ENCODE assay signal across 7 mouse cellular contexts in the genomic region with DNA sequence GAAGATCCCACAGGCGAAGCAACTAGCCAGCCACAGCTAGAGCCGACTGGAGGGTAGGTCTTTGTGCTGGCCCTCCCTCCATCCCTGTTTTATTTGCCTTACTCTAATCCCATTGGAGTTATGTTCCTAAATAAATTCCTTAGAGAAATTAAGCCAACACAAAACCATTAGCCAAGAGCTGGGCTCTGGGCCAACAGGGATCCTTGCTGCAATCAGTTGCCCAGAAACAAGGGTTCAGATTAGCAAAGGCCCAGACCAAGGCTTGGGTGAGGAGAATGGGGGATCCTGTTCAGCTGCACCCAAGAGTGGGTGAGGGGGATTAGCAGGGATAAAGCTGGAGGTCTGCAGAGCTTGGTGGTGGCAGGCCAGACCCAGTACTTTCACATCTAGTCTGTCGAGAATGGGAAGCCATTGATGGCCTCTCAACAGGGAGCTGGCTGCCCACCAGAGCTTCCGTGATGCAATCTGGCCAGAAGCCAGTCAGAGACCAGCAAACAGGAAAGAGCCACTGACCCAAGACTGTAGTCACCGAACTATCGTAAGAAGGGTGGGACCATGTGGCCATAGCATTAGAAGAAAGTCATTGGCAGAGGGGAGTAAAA. TPM values are rescaled to one million over a fixed set of nuclear protein-coding genes. Genes with fewer than 3 reads are reported as not detected.
DNase-seq lines count a peak whose midpoint lies in the region; ATAC-seq lines count a peak whose summit lies in the region.

No protein-coding gene starts in this region.

- intact Hi-C loops in heart, postnatal 25 days (cut with DNase I): no loop called here

- ATAC-seq in embryonic facial prominence, embryonic 15.5 days (ENCODE audit: insufficient number of reproducible peaks, low FRiP score, low TSS enrichment, low read depth): peak; percentile 53
- peak; percentile 46; the same call in 1 of the 2 replicates for ATAC-seq in midbrain, embryonic 14.5 days (ENCODE audit: low FRiP score, low TSS enrichment)

- no peak overlapping the region for H3K9ac ChIP-seq in embryonic facial prominence, embryonic 15.5 days
- H3K9ac ChIP-seq in midbrain, embryonic 14.5 days (replicated peaks; ENCODE audit: low read length): no peak overlapping the region

- peaks cover 7% of the 10 kb centered on the region for H3K4me1 ChIP-seq in embryonic facial prominence, embryonic 15.5 days
- no peaks in the 10 kb centered on the region for H3K4me1 ChIP-seq in midbrain, embryonic 14.5 days (ENCODE audit: control insufficient read depth, insufficient read depth, low read length)

- no peak overlapping the region for H3K4me2 ChIP-seq in embryonic facial prominence, embryonic 15.5 days (replicated peaks)
- H3K4me2 ChIP-seq in midbrain, embryonic 14.5 days (ENCODE audit: low read length): no peak overlapping the region

- peak overlapping the region; percentile 55 for H3K27ac ChIP-seq in embryonic facial prominence, embryonic 15.5 days (replicated peaks)
- no peak overlapping the region; the same call in 1 of the 2 replicates for H3K27ac ChIP-seq in midbrain, embryonic 14.5 days (replicated peaks; ENCODE audit: low read depth, low read length)

- 44% methylated on average over 6 of the region's 6 CpGs for WGBS in embryonic facial prominence, embryonic 15.5 days
- 43% methylated on average over 6 of the region's 6 CpGs for whole genome bisulfite sequencing in midbrain, embryonic 14.5 days

- H3K27me3 ChIP-seq in embryonic facial prominence, embryonic 15.5 days: no peaks in the 10 kb centered on the region
- no peaks in the 10 kb centered on the region for H3K27me3 ChIP-seq in midbrain, embryonic 14.5 days (ENCODE audit: control insufficient read depth, insufficient read depth, low read length)

- peak; percentile 54 for DNase-seq in ES-CJ7 (ENCODE audit: low read depth, low spot score)
- DNase-seq in R1 (ENCODE audit: low read depth, low spot score): peak; percentile 80
- DNase-seq in heart, postnatal 25 days (ENCODE audit: low spot score): peak; percentile 67
- peak; percentile 10 to 33 for DNase-seq in left cerebral cortex, adult 18-20 months (ENCODE audit: low spot score in 2 of 2)
- peak; percentile 78 for DNase-seq in midbrain, embryonic 14.5 days
- DNase-seq in embryo, embryonic 9.5 days (ENCODE audit: extremely low spot score): no peak

- H3K9me3 ChIP-seq in embryonic facial prominence, embryonic 15.5 days (replicated peaks): no peaks in the 10 kb centered on the region
- no peaks in the 10 kb centered on the region for H3K9me3 ChIP-seq in midbrain, embryonic 14.5 days (ENCODE audit: control insufficient read depth, low read length)

- no peaks in the 10 kb centered on the region for H3K36me3 ChIP-seq in embryonic facial prominence, embryonic 15.5 days
- H3K36me3 ChIP-seq in midbrain, embryonic 14.5 days (ENCODE audit: control insufficient read depth, insufficient read depth, low read length): no peaks in the 10 kb centered on the region

- H3K4me3 ChIP-seq in embryonic facial prominence, embryonic 15.5 days (replicated peaks): no peak overlapping the region
- H3K4me3 ChIP-seq in midbrain, embryonic 14.5 days (replicated peaks; ENCODE audit: low read depth, low read length): no peak overlapping the region

RNA-seq across cellular contexts. Expression of a gene that starts 6.1 kb away (rescaled TPM):
- polyA plus RNA-seq in embryonic facial prominence, embryonic 15.5 days (2015; fragmentation: Nextera tagmentation; extraction: Ambion mirVana): 0.55 and 1.2 TPM in 2 replicates
- total RNA-seq in heart, postnatal 25 days (2021): under 1 TPM in 1 of 2 experiments, not detected in 1; 0.22 TPM
- not detected for total RNA-seq in left cerebral cortex, adult 18-20 months (2021)
- not detected in 2 replicates for polyA plus RNA-seq in midbrain, embryonic 14.5 days (2014; fragmentation: Nextera tagmentation; extraction: Ambion mirVana)

RNA-seq across cellular contexts. Expression of a gene that starts 6.9 kb away (rescaled TPM):
- polyA plus RNA-seq in embryonic facial prominence, embryonic 15.5 days (2015; fragmentation: Nextera tagmentation; extraction: Ambion mirVana): not detected in 2 replicates
- total RNA-seq in heart, postnatal 25 days (2021): not detected
- not detected for total RNA-seq in left cerebral cortex, adult 18-20 months (2021)
- not detected in 2 replicates for polyA plus RNA-seq in midbrain, embryonic 14.5 days (2014; fragmentation: Nextera tagmentation; extraction: Ambion mirVana)
